Mouse (Mus musculus) midbrain, embryonic 15.5 days (tissue): ENCODE results near the gene Slc12a5. TPM values are rescaled to one million over a fixed set of nuclear protein-coding genes. Genes with fewer than 3 reads are reported as not detected.

Experiments
- ATAC-seq: fragments of 200-750 bp; cut with Nextera tagmentation; replicated peaks from 2 replicates; pipeline ENCODE4 v1.8.0; 2017; ENCODE audit warnings: moderate TSS enrichment
- H3K27ac ChIP-seq: fragments of 300-500 bp; sonication (generic); 2 replicates; pipeline ENCODE4 v1.5.1; 2015; ENCODE audit warnings: mild to moderate bottlenecking, inconsistent platforms
- H3K27me3 ChIP-seq: fragments of 300-500 bp; sonication (generic); replicated peaks from 2 replicates; pipeline ENCODE4 v1.6.1; 2015; ENCODE audit warnings: inconsistent platforms
- H3K36me3 ChIP-seq: fragments of 300-500 bp; sonication (generic); replicated peaks from 2 replicates; pipeline ENCODE4 v1.6.1; 2015; ENCODE audit warnings: inconsistent platforms
- H3K4me1 ChIP-seq: fragments of 300-500 bp; sonication (generic); 2 replicates; pipeline ENCODE4 v1.6.1; 2015; ENCODE audit warnings: inconsistent platforms
- H3K4me2 ChIP-seq: fragments of 300-500 bp; sonication (generic); 2 replicates; pipeline ENCODE4 v1.6.1; 2015; ENCODE audit warnings: inconsistent platforms, mild to moderate bottlenecking, moderate library complexity
- H3K4me3 ChIP-seq: fragments of 300-500 bp; sonication (generic); 2 replicates; pipeline ENCODE4 v1.5.1; 2015; ENCODE audit warnings: mild to moderate bottlenecking, inconsistent platforms
- H3K9ac ChIP-seq: fragments of 300-500 bp; sonication (generic); 2 replicates; pipeline ENCODE4 v1.6.1; 2015; ENCODE audit warnings: mild to moderate bottlenecking, inconsistent platforms
- H3K9me3 ChIP-seq: fragments of 300-500 bp; sonication (generic); 2 replicates; pipeline ENCODE4 v1.6.1; 2016; ENCODE audit warnings: inconsistent platforms
- WGBS: fragments of 180-500 bp; shearing (Covaris S2); methylation state at CpG from one replicate; pipeline ENCODE4 v1.1.7; 2015; ENCODE audit warnings: mixed read lengths; 5-methylcytosine and 5-hydroxymethylcytosine counted together
- polyA plus RNA-seq: library from polyadenylated mRNA; unstranded; fragments of >200 nt; fragmentation: Nextera tagmentation; extraction: Ambion mirVana; gene quantifications from 2 replicates; pipeline ENCODE4 v1.2.1, GENCODE M21; 2015

Slc12a5 gene
- polyA plus RNA-seq, 1 experiment from 2014 or later = 63.8 TPM

- no peak overlapping the region for H3K27ac ChIP-seq
- H3K27me3 ChIP-seq = no peaks in the 10 kb centered on the region
- no peak overlapping the region for H3K4me2 ChIP-seq
- H3K4me1 ChIP-seq = peaks cover 15% of the 10 kb centered on the region
- WGBS = 53% methylated on average over 5 of the region's 5 CpGs
- H3K4me3 ChIP-seq = no peak overlapping the region
- no peaks in the 10 kb centered on the region for H3K9me3 ChIP-seq
- no peaks in the 10 kb centered on the region for H3K36me3 ChIP-seq
- H3K9ac ChIP-seq = no peak overlapping the region
- ATAC-seq = no peak
These were observed 88.4 kb downstream of the Slc12a5 start for GRCm38 (mm10) chr2:165049044-165049443.

Other genes with a start within 250 kb of the Slc12a5 start
- gene Spint5, start 245.5 kb upstream of the Slc12a5 start, polyA plus RNA-seq = not detected in 2 replicates
- gene Wfdc3, start 214.9 kb upstream of the Slc12a5 start, polyA plus RNA-seq = 1.3 and 1.9 TPM in 2 replicates
- gene Dnttip1, start 214.8 kb upstream of the Slc12a5 start, polyA plus RNA-seq = 52.7 and 55.4 TPM in 2 replicates
- 56.6 and 64.4 TPM in 2 replicates for gene Ube2c, start 190.9 kb upstream of the Slc12a5 start, polyA plus RNA-seq
- not detected in 2 replicates for gene Tnnc2, start 180.8 kb upstream of the Slc12a5 start, polyA plus RNA-seq
- gene Snx21, start 175.0 kb upstream of the Slc12a5 start, polyA plus RNA-seq = 34.8 and 40.6 TPM in 2 replicates
- 20.0 and 20.2 TPM in 2 replicates for gene Acot8, start 155.9 kb upstream of the Slc12a5 start, polyA plus RNA-seq
- 17.8 and 18.4 TPM in 2 replicates for gene Zswim3, start 155.7 kb upstream of the Slc12a5 start, polyA plus RNA-seq
- 28.3 and 31.3 TPM in 2 replicates for gene Zswim1, start 138.1 kb upstream of the Slc12a5 start, polyA plus RNA-seq
- not detected in 2 replicates for gene Spata25, start 132.3 kb upstream of the Slc12a5 start, polyA plus RNA-seq
- gene Ctsa, start 127.9 kb upstream of the Slc12a5 start, polyA plus RNA-seq = 101 and 109 TPM in 2 replicates
- gene Neurl2, start 127.3 kb upstream of the Slc12a5 start, polyA plus RNA-seq = 6.4 and 6.6 TPM in 2 replicates
- 105 and 121 TPM in 2 replicates for gene Pltp, start 103.1 kb upstream of the Slc12a5 start, polyA plus RNA-seq
- 85.3 and 93.1 TPM in 2 replicates for gene Pcif1, start 81.5 kb upstream of the Slc12a5 start, polyA plus RNA-seq
- gene Zfp335, start 49.0 kb upstream of the Slc12a5 start, polyA plus RNA-seq = 17.8 and 18.9 TPM in 2 replicates
- 28.9 and 34.3 TPM in 2 replicates for gene Mmp9, start 20.0 kb upstream of the Slc12a5 start, polyA plus RNA-seq
- 123 and 126 TPM in 2 replicates for gene Ncoa5, start 74.1 kb downstream of the Slc12a5 start, polyA plus RNA-seq
- gene Cd40, start 94.8 kb downstream of the Slc12a5 start, polyA plus RNA-seq = 5.5 and 6.3 TPM in 2 replicates
- not detected in 2 replicates for gene 1700025C18Rik, start 129.9 kb downstream of the Slc12a5 start, polyA plus RNA-seq